Mouse (Mus musculus): Measurements from ENCODE around the gene Ankle1.

GRCm38 (mm10) chr8:71451777-71452176 is 46.0 kb downstream of the Ankle1 start:
- TF ChIP-seq ETS1 (IDR thresholded peaks at IDR 0.05; ENCODE audit: low read depth, low read length) (no peak), CTCF (IDR thresholded peaks at IDR 0.05 in 2 of 3, conservative IDR thresholded peaks at IDR 0.05 in 1 of 3; ENCODE audit: control insufficient read depth in 1 of 3, insufficient read depth in 1 of 3, low read depth in 2 of 3, low read length in 3 of 3, poor library complexity in 1 of 3, severe bottlenecking in 1 of 3) (no peak), MEF2A (IDR thresholded peaks at IDR 0.05; ENCODE audit: extremely low read depth, insufficient replicate concordance, low read depth, low read length, poor library complexity, severe bottlenecking) (no peak), NRF1 (IDR thresholded peaks at IDR 0.05; ENCODE audit: insufficient read depth, low read depth, low read length, poor library complexity, severe bottlenecking) (no peak), UBTF (IDR thresholded peaks at IDR 0.05; ENCODE audit: borderline replicate concordance, insufficient read depth, low read depth, low read length) (no peak)
